Mouse (Mus musculus): ENCODE measurements around the gene Dbr1. TPM values are rescaled to one million over a fixed set of nuclear protein-coding genes. Genes with fewer than 3 reads are reported as not detected.

The Dbr1 gene
- polyA plus RNA-seq, 1 experiment, result 6.7 TPM

DNA sequence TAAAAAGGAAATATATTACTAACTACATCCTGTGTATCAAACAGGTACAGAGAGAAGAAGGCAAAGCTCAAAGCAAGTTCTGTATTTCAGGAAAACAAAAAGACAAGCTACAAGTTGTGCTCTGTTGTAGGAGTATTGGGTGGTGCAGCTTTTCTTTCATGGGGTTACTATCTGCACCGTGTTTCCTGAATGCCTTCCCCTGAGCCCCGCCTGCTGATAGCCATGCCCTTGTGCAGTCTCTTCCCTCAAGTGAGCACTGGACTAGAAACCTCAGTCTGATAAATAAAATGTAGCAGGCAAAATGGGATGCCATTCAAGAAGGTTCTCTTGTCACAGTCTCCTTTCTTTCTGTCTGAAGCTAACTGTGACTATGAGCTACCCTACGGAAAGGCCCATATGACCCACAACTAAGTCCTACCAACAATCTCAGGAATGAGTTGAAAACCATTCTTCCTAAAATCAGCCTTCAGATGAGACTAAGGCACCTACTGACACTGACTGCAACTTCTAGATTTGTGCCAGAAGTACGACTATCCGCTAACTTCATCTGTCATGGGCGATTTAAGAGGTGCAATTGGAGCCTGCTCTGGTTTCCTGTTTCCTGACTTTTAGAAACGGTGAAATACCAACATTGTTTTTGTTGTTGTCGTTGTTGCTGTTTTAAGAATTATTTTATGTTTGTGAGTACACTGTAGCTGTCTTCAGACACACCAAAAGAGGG is 17.9 kb upstream of the Dbr1 start:
- H3K4me3 ChIP-seq (ENCODE audit: insufficient read depth, low read depth, low read length), result no peak overlapping the region
- TF ChIP-seq POLR2A (IDR thresholded peaks at IDR 0.05; ENCODE audit: low read depth, low read length), result no peak
- no peak for TF ChIP-seq CTCF (conservative IDR thresholded peaks at IDR 0.05; ENCODE audit: insufficient read depth, insufficient read length, low read depth, low read length)
- no peak overlapping the region for H3K27ac ChIP-seq (ENCODE audit: insufficient read depth, low read depth, low read length)
- no peak for DNase-seq
- WGBS, result 54% methylated on average over 8 of the region's 8 CpGs
- no peaks in the 10 kb centered on the region; the same call in 1 of the 2 replicates for H3K4me1 ChIP-seq (ENCODE audit: control insufficient read depth, insufficient read depth, low read length)
- no peaks in the 10 kb centered on the region for H3K27me3 ChIP-seq (replicated peaks; ENCODE audit: control insufficient read depth, insufficient read depth, low read length)
- no peaks in the 10 kb centered on the region for H3K36me3 ChIP-seq (ENCODE audit: control insufficient read depth, insufficient read depth, low read length)

DNA sequence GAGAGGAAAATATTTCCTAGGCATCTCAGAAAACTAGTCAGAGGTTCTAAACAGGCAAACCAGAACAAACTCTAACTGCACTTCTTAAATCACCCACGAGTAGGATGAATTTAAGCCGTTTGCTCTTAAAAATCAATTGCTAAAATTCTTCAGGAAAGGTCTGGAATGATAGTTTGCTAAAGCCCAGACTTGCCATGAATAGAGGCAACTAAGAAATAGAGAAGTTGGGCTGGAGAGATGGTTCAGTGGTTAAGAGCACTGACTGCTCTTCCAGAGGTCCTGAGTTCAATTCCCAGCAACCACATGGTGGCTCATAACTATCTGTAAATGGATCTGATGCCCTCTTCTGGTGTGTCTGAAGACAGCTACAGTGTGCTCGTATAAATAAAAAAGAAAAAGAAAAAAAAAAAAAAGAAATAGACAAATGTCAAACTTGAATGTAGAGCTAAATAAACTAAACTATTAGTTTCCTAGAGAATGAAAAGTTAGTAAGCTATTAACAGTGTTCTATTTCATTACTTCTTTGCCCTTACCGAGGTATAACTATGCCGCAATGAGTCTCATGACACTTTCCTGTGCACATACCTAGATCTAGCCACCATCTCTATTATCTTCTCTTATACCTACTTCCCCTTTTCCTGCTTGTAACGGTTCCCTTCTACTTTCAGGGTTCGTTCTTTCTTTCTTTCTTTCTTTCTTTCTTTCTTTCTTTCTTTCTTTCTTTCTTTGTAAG is 16.6 kb upstream of the Dbr1 start:
- 73% methylated on average over 7 of the region's 7 CpGs for WGBS
- H3K27ac ChIP-seq (ENCODE audit: insufficient read depth, low read depth, low read length), result no peak overlapping the region
- TF ChIP-seq CTCF (conservative IDR thresholded peaks at IDR 0.05; ENCODE audit: insufficient read depth, insufficient read length, low read depth, low read length), result no peak
- no peak for TF ChIP-seq POLR2A (IDR thresholded peaks at IDR 0.05; ENCODE audit: low read depth, low read length)
- no peaks in the 10 kb centered on the region for H3K36me3 ChIP-seq (ENCODE audit: control insufficient read depth, insufficient read depth, low read length)
- DNase-seq, result no peak
- H3K4me3 ChIP-seq (ENCODE audit: insufficient read depth, low read depth, low read length), result no peak overlapping the region
- H3K27me3 ChIP-seq (replicated peaks; ENCODE audit: control insufficient read depth, insufficient read depth, low read length), result no peaks in the 10 kb centered on the region
- H3K4me1 ChIP-seq (ENCODE audit: control insufficient read depth, insufficient read depth, low read length), result no peaks in the 10 kb centered on the region; the same call in 1 of the 2 replicates

DNA sequence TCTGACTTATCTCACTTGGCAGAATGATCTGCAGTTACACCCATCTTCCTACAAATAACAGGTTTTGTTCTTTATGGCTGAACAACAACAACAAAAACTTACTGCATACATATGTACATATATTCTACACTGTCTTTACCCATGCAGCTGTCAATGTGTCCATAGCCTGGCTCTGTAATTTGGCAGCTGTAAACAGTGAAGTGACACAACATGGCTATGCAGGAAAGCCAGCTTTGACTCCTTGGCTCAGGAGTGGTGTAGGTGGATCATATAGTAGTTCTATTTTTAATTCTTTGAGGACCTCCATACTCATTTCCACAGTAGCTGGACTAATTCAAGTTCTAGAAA is 16.1 kb upstream of the Dbr1 start:
- no peaks in the 10 kb centered on the region; the same call in 1 of the 2 replicates for H3K4me1 ChIP-seq (ENCODE audit: control insufficient read depth, insufficient read depth, low read length)
- no peak for DNase-seq
- no peak for TF ChIP-seq POLR2A (IDR thresholded peaks at IDR 0.05; ENCODE audit: low read depth, low read length)
- TF ChIP-seq CTCF (conservative IDR thresholded peaks at IDR 0.05; ENCODE audit: insufficient read depth, insufficient read length, low read depth, low read length), result no peak
- H3K36me3 ChIP-seq (ENCODE audit: control insufficient read depth, insufficient read depth, low read length), result no peaks in the 10 kb centered on the region
- H3K27me3 ChIP-seq (replicated peaks; ENCODE audit: control insufficient read depth, insufficient read depth, low read length), result no peaks in the 10 kb centered on the region
- no peak overlapping the region for H3K27ac ChIP-seq (ENCODE audit: insufficient read depth, low read depth, low read length)
- H3K4me3 ChIP-seq (ENCODE audit: insufficient read depth, low read depth, low read length), result no peak overlapping the region

DNA sequence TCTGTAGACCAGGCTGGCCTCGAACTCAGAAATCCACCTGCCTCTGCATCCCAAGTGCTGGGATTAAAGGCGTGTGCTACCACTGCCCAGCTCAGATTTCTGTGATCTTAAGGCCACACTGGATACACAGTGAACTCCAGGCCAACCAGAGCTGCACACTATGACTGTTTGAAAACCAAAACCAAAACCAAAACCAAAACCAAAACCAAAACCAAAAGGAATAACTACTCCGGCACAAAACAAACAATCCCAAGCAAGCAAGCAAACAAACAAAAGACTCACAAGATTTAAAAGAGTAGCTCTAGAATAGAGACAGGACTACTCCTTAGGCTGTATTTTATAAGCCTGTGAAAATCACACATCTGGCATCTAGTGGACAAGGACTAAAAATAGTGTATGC is 15.2 kb upstream of the Dbr1 start:
- no peak for TF ChIP-seq POLR2A (IDR thresholded peaks at IDR 0.05; ENCODE audit: low read depth, low read length)
- no peak for TF ChIP-seq CTCF (conservative IDR thresholded peaks at IDR 0.05; ENCODE audit: insufficient read depth, insufficient read length, low read depth, low read length)
- Histone ChIP-seq H3K27me3 (replicated peaks; ENCODE audit: control insufficient read depth, insufficient read depth, low read length) (no peaks in the 10 kb centered on the region), H3K27ac (ENCODE audit: insufficient read depth, low read depth, low read length) (no peak overlapping the region), H3K4me3 (ENCODE audit: insufficient read depth, low read depth, low read length) (no peak overlapping the region), H3K4me1 (ENCODE audit: control insufficient read depth, insufficient read depth, low read length) (no peaks in the 10 kb centered on the region; the same call in 1 of the 2 replicates), H3K36me3 (ENCODE audit: control insufficient read depth, insufficient read depth, low read length) (no peaks in the 10 kb centered on the region)
- peak; percentile 33 for DNase-seq
- 80% methylated on average over 3 of the region's 3 CpGs for WGBS

DNA sequence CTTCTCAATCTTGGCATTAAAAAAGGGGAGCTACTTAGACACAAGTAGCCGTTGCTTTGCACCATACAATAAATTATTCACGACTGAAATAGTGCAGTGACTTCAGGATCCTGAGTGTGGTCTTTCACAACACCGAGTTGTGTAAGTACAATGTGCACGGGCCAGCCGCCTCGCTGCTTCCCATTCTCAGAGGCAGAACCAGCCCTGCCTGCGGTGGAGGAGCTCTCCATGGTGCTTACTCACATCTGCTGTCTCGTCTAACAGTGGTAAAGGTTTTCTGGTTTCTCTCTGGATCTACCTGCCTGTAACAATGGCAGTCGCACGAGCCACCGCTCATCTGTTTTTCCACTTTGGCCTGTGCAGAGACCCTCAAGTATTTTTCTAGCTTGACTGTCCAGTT is 11.9 kb upstream of the Dbr1 start:
- 12% methylated on average over 11 of the region's 11 CpGs for WGBS
- peak; percentile 77 for DNase-seq
- no peak for TF ChIP-seq CTCF (conservative IDR thresholded peaks at IDR 0.05; ENCODE audit: insufficient read depth, insufficient read length, low read depth, low read length)
- TF ChIP-seq POLR2A (IDR thresholded peaks at IDR 0.05; ENCODE audit: low read depth, low read length), result no peak
- Histone ChIP-seq H3K27me3 (replicated peaks; ENCODE audit: control insufficient read depth, insufficient read depth, low read length) (no peaks in the 10 kb centered on the region), H3K4me3 (ENCODE audit: insufficient read depth, low read depth, low read length) (no peak overlapping the region), H3K36me3 (ENCODE audit: control insufficient read depth, insufficient read depth, low read length) (no peaks in the 10 kb centered on the region), H3K4me1 (ENCODE audit: control insufficient read depth, insufficient read depth, low read length) (peaks cover 7% of the 10 kb centered on the region; the same call in 1 of the 2 replicates), H3K27ac (ENCODE audit: insufficient read depth, low read depth, low read length) (no peak overlapping the region)

DNA sequence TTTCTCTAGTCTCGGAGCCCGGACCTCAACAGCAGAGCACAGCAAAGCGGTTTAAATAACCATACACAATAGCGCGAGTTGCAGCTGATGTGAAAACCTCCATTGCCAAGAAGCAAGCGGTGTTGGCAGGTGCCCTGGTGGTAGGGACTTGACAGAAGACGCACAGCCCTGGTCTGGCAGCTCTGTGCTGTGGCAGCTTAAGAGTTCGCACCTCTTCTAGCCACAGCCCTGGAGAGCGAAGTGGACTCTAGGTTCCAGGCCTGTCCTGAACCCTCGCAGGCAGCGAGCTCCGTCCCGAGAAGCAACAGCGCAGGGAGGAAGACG is 7.6 kb upstream of the Dbr1 start:
- DNase-seq, result no peak
- under 1% methylated on average over 15 of the region's 15 CpGs for WGBS
- TF ChIP-seq POLR2A (IDR thresholded peaks at IDR 0.05; ENCODE audit: low read depth, low read length) (no peak), CTCF (conservative IDR thresholded peaks at IDR 0.05; ENCODE audit: insufficient read depth, insufficient read length, low read depth, low read length) (no peak)
- Histone ChIP-seq H3K4me3 (ENCODE audit: insufficient read depth, low read depth, low read length) (peak overlapping the region; percentile 83), H3K36me3 (ENCODE audit: control insufficient read depth, insufficient read depth, low read length) (no peaks in the 10 kb centered on the region), H3K27ac (ENCODE audit: insufficient read depth, low read depth, low read length) (no peak overlapping the region), H3K4me1 (ENCODE audit: control insufficient read depth, insufficient read depth, low read length) (peaks cover 7% of the 10 kb centered on the region; the same call in 1 of the 2 replicates), H3K27me3 (replicated peaks; ENCODE audit: control insufficient read depth, insufficient read depth, low read length) (no peaks in the 10 kb centered on the region)

DNA sequence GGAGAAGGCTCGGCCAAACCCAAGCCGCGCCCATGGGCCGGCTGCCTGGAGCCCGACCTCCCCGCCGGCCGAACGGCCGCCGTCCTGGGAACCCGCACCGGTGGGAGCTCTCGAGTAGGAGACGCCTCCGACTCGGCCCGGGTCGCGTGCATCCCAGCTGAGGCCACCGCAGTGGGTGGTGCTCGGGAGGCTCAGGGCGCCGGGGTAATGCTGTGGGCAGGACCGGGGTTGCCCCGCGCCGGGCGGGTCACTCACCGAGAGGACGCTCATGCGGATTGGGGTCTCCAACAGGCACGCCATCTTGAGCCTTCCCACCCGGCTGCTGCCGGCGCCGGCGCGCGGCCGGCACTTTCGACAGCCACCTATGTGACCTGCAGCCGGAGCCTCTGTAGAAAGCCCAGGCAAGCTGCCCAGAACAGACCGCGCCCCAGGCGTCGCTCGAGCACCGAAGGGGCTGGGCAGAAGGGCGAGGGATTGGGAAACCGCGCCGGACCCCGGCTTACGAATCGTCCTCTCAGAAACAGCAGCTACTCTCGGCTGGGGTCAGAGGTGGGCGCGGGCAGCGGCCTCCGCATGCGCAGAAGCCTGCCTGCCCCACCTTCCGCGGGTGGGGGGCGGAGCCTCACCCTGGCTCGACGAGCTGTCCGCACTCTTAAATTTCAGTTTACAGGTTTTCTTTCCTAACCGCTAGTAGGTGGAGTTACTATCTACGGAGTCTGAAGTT is 7.1 kb upstream of the Dbr1 start, which contains the start of gene Armc8:
Gene Armc8 (minus strand): TSS at position 553 of the 724 bp plus-strand sequence.
- no peaks in the 10 kb centered on the region for H3K36me3 ChIP-seq (ENCODE audit: control insufficient read depth, insufficient read depth, low read length)
- H3K27ac ChIP-seq (ENCODE audit: insufficient read depth, low read depth, low read length), result peak within 1 kb of the TSS; percentile 99
- peak; percentile 96 for DNase-seq
- peak; percentile 28 for TF ChIP-seq POLR2A (IDR thresholded peaks at IDR 0.05; ENCODE audit: low read depth, low read length)
- no peak for TF ChIP-seq CTCF (conservative IDR thresholded peaks at IDR 0.05; ENCODE audit: insufficient read depth, insufficient read length, low read depth, low read length)
- peak within 1 kb of the TSS; percentile 83 for H3K4me3 ChIP-seq (ENCODE audit: insufficient read depth, low read depth, low read length)
- peaks cover 7% of the 10 kb centered on the region; the same call in 1 of the 2 replicates for H3K4me1 ChIP-seq (ENCODE audit: control insufficient read depth, insufficient read depth, low read length)
- H3K27me3 ChIP-seq (replicated peaks; ENCODE audit: control insufficient read depth, insufficient read depth, low read length), result no peaks in the 10 kb centered on the region
- WGBS, result under 1% methylated on average over 70 of the region's 70 CpGs
